In the genomic region with DNA sequence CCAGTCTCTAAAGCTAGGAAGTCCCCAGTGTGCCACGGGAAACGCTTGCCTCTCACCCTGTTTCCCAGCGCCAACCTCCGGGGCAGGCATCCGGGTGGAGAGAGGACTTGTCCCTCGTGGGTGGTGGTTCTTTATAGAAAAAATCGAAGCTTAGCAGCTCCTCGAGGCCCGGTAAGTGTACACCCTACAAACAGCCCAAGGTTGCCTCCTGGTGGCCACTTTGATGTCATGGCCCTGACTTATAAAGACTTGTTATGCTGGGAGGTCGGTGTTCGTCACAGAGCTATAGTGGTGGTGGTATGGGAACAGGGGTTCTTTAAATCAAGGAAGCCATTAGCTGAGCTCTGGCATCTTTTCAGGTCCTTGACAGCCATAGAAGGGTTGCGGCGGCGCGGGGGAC, we compare ENCODE assay signal across 9 mouse cellular contexts. TPM values are rescaled to one million over a fixed set of nuclear protein-coding genes. Genes with fewer than 3 reads are reported as not detected.
DNase-seq lines count a peak whose midpoint lies in the region; ATAC-seq and TF ChIP-seq lines count a peak whose summit lies in the region.
"Had no signal": no experiment of that assay in that cellular context is flagged by ENCODE, and none has a peak within 500 bp of the region (broad histone marks: within the 10 kb centered on the region; RNA-seq: fewer than 3 reads in every experiment).

No protein-coding gene starts in this region.

- no peaks in the 10 kb centered on the region for H3K4me1 ChIP-seq in cortical plate, adult 2 months (ENCODE audit: control insufficient read depth, insufficient read depth, low read length)
- H3K4me1 ChIP-seq in liver, postnatal 0 days (ENCODE audit: insufficient read depth), result no peaks in the 10 kb centered on the region
- H3K4me1 ChIP-seq: embryonic facial prominence, embryonic 13.5 days had no signal

- TF ChIP-seq CTCF in cortical plate, adult 2 months (IDR thresholded peaks at IDR 0.05; ENCODE audit: extremely low read depth, insufficient read depth, low read length), result peak; percentile 54
- TF ChIP-seq CTCF in liver, postnatal 0 days (IDR thresholded peaks at IDR 0.05; ENCODE audit: low read depth), result peak; percentile 69

- ATAC-seq in liver, postnatal 0 days, result peak; percentile 48; the same call in 1 of the 2 replicates

- no peak for TF ChIP-seq EP300 in liver, postnatal 0 days (IDR thresholded peaks at IDR 0.05; ENCODE audit: low read depth)

- no peaks in the 10 kb centered on the region for H3K36me3 ChIP-seq in liver, postnatal 0 days (replicated peaks; ENCODE audit: insufficient read depth, low read length)
- H3K36me3 ChIP-seq: embryonic facial prominence, embryonic 13.5 days had no signal

- H3K4me3 ChIP-seq in cortical plate, adult 2 months (ENCODE audit: insufficient read depth, low read length), result no peak overlapping the region
- H3K4me3 ChIP-seq in liver, postnatal 0 days (ENCODE audit: low read depth, low read length), result no peak overlapping the region
- H3K4me3 ChIP-seq: embryonic facial prominence, embryonic 13.5 days had no signal

- H3K9me3 ChIP-seq in liver, postnatal 0 days (ENCODE audit: low read length), result no peaks in the 10 kb centered on the region
- H3K9me3 ChIP-seq: embryonic facial prominence, embryonic 13.5 days had no signal

- no peak overlapping the region for H3K27ac ChIP-seq in cortical plate, adult 2 months (ENCODE audit: insufficient read depth, low read length)
- H3K27ac ChIP-seq in liver, postnatal 0 days (ENCODE audit: low read depth), result no peak overlapping the region
- H3K27ac ChIP-seq: embryonic facial prominence, embryonic 13.5 days had no signal

- 49% methylated on average over 15 of the region's 15 CpGs for WGBS in liver, postnatal 0 days (ENCODE audit: insufficient replicate concordance)

- H3K27me3 ChIP-seq in liver, postnatal 0 days (ENCODE audit: insufficient read depth, low read length), result no peaks in the 10 kb centered on the region
- H3K27me3 ChIP-seq: embryonic facial prominence, embryonic 13.5 days had no signal

- DNase-seq in 3T3-L1 (ENCODE audit: low read depth, low spot score) (peak; percentile 66), adipocyte (ENCODE audit: low spot score) (peak; percentile 71)
- DNase-seq in gastrocnemius, postnatal 36 days, result peak; percentile 28 to 50
- DNase-seq in kidney, postnatal 25 days, result peak; percentile 63 to 75
- DNase-seq in liver, postnatal 0 days, result peak; percentile 64
- DNase-seq in ovary, postnatal 14 days (ENCODE audit: low spot score), result peak; percentile 31
- peak; percentile 47 for DNase-seq in urinary bladder, postnatal 14 days (ENCODE audit: low spot score)

- no peak for TF ChIP-seq POLR2A in cortical plate, adult 2 months (IDR thresholded peaks at IDR 0.05; ENCODE audit: extremely low read depth, insufficient read depth, low read length)

- intact Hi-C loops in gastrocnemius, postnatal 36 days (cut with DNase I), result loop anchor here (2.0 kb wide), 2 partner anchors 36 to 140 kb away; no protein-coding TSS in a partner anchor

- H3K4me2 ChIP-seq in liver, postnatal 0 days (ENCODE audit: low read depth, low read length), result no peak overlapping the region
- H3K4me2 ChIP-seq: embryonic facial prominence, embryonic 13.5 days had no signal

- H3K9ac ChIP-seq in liver, postnatal 0 days (replicated peaks), result no peak overlapping the region
- H3K9ac ChIP-seq: embryonic facial prominence, embryonic 13.5 days had no signal

RNA-seq across cellular contexts. Expression of a gene that starts 30.9 kb away (rescaled TPM):
- polyA plus RNA-seq in cortical plate, adult 2 months (2012; rRNA removed), result 0.09 TPM in 1 of 2 replicates, not detected in the other
- under 1 TPM; 0.12 to 0.46 TPM for total RNA-seq in gastrocnemius, postnatal 36 days (2021)
- 0.55 and 0.63 TPM in 2 replicates for polyA plus RNA-seq in liver, postnatal 0 days (2015; fragmentation: Nextera tagmentation; extraction: Ambion mirVana)

RNA-seq across cellular contexts. Expression of a gene that starts 59.7 kb away (rescaled TPM):
- 150 and 152 TPM in 2 replicates for polyA plus RNA-seq in cortical plate, adult 2 months (2012; rRNA removed)
- total RNA-seq in gastrocnemius, postnatal 36 days (2021), result 1,000 to 10,000 TPM in 1 of 2 experiments, 100 to 1,000 TPM in 1; 727 to 1,109 TPM
- 14.8 and 25.2 TPM in 2 replicates for polyA plus RNA-seq in liver, postnatal 0 days (2015; fragmentation: Nextera tagmentation; extraction: Ambion mirVana)
